Mouse (Mus musculus): Measurements from ENCODE around the gene Ube2o.

DNA sequence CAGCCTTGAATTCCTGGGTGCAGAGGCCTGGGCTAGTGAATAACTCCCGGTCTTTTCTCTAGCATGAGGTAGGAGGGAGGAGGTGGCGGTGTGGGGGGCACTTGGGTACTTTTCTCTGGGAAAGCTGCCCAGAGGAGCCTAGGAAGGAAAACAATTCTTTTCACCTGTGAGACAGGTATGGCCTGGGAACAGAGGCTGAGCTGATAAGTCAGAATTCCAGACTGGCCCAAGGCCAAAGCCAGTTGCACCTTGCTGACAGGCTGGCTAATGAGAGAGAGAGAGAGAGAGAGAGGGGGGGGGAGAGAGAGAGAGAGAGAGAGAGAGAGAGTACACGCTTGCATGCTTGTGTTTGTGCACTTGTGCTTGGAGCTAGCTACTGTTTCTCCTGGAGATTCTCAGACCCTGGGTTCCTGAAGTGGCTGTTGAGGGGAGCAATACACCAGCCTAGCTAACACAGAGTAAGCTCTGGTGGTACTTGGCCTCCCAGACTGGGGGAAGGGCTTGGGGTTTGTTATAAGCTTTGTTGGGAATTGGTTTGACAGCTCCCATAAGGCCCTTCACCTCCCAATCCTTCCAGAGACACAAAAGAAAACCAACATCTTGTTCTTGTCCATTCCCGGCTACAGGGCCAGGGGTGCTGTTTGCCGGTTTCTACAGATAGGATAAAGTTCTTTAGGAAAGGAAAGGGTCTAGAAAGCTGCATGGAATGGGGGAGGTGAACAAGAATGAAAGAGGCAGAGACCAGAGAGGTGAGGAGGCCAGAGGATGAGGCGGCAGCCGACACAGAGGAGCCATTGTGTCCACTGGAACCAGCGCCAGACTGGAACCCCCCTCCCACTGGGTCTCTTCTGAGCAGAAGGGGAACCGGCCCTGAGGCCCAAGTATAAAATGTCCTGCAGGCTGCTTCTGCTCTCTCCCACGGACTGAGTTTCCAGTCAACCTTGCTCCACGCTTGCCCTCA lies 50.8 kb downstream of the Ube2o start, which contains the start of gene Sphk1:
- TF ChIP-seq POLR2A (IDR thresholded peaks at IDR 0.05; ENCODE audit: borderline replicate concordance, extremely low read depth, low read depth, low read length) (no peak), CTCF (IDR thresholded peaks at IDR 0.05; ENCODE audit: insufficient read depth, low read length) (no peak)
